Mouse (Mus musculus): ENCODE measurements around the gene Morn3. TPM values are rescaled to one million over a fixed set of nuclear protein-coding genes. Genes with fewer than 3 reads are reported as not detected.
A peak's percentile ranks its signal among the peaks of the same experiment; 100 is the strongest.

The Morn3 gene
- polyA plus RNA-seq, 1 experiment from 2014 or later, result 5.3 TPM

GRCm38 (mm10) chr5:123060706-123061401 lies 14.0 kb upstream of the Morn3 start:
- H3K9me3 ChIP-seq (ENCODE audit: low read length), result no peaks in the 10 kb centered on the region
- H3K27ac ChIP-seq (ENCODE audit: low read length), result peak overlapping the region; percentile 60; the same call in 1 of the 2 replicates
- TF ChIP-seq EP300 (IDR thresholded peaks at IDR 0.05), result no peak
- no peak for TF ChIP-seq CTCF (IDR thresholded peaks at IDR 0.05)
- peak; percentile 44 for DNase-seq (ENCODE audit: low spot score)
- no peak overlapping the region for H3K4me3 ChIP-seq (ENCODE audit: low read depth, low read length)
- no peak for ATAC-seq
- H3K4me2 ChIP-seq (replicated peaks; ENCODE audit: low read depth, low read length), result peak overlapping the region; percentile 25
- 58% methylated on average over 9 of the region's 9 CpGs for WGBS
- H3K9ac ChIP-seq (replicated peaks; ENCODE audit: low read depth), result no peak overlapping the region
- H3K36me3 ChIP-seq (ENCODE audit: insufficient read depth, low read length), result no peaks in the 10 kb centered on the region
- peaks cover 4% of the 10 kb centered on the region; the same call in 1 of the 2 replicates for H3K4me1 ChIP-seq (ENCODE audit: insufficient read depth, low read depth, low read length)
- no peaks in the 10 kb centered on the region for H3K27me3 ChIP-seq (replicated peaks; ENCODE audit: insufficient read depth, low read length)

- no peak for TF ChIP-seq EP300 (IDR thresholded peaks at IDR 0.05)
- peak; percentile 76 for TF ChIP-seq CTCF (IDR thresholded peaks at IDR 0.05)
- DNase-seq (ENCODE audit: low spot score), result peak; percentile 84
- Histone ChIP-seq H3K36me3 (ENCODE audit: insufficient read depth, low read length) (no peaks in the 10 kb centered on the region), H3K4me3 (ENCODE audit: low read depth, low read length) (no peak overlapping the region), H3K9ac (replicated peaks; ENCODE audit: low read depth) (no peak overlapping the region), H3K27ac (ENCODE audit: low read length) (peak overlapping the region; percentile 60), H3K9me3 (ENCODE audit: low read length) (no peaks in the 10 kb centered on the region), H3K27me3 (replicated peaks; ENCODE audit: insufficient read depth, low read length) (no peaks in the 10 kb centered on the region), H3K4me2 (replicated peaks; ENCODE audit: low read depth, low read length) (peak overlapping the region; percentile 25; the same call in 1 of the 2 replicates), H3K4me1 (ENCODE audit: insufficient read depth, low read depth, low read length) (peaks cover 4% of the 10 kb centered on the region; the same call in 1 of the 2 replicates)
- peak; percentile 37; the same call in 1 of the 2 replicates for ATAC-seq
- 10% methylated on average over 14 of the region's 14 CpGs for WGBS
Observed at GRCm38 (mm10) chr5:123059757-123060520, 13.1 kb upstream of the Morn3 start.

DNA sequence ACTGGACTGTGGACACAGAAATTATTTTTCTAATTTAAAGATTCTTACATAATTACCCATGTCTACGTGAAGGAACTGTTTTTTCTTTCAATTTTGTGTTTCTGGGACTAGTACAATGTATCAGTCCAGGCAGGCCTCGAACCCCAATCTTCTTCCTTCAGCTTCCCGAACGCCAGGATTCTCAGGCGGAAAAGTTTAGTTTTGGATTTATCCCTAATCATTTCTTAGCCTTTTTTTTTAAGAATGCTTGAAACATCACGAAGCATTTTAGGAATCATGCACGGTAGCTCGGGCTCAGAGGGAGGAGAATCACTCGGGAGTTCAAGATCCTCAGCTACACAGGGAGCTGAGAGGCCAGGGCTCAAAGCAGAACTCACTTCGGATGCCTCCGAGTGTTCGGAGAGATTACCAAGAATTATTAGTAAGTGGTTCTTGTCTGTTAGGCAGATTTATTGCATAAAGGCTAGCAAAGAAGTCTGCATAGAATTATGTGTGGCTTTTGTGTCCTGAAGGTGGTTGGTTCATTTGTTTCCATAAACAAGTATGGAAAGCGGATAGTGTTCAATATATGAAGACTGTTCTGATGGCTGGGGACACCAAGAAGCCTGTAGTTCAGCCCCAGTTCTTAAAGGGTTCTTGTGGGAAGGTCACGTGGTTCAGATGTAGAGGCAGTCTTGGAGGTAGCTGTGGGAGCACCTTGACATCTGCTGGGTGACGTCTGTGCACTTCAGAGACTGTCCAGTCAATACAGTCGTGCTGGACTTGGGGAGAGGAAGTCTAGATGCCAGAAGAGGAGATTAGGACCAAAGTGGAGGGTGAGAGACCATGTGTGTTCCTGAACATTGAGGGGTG lies 11.7 kb upstream of the Morn3 start:
- WGBS, result 31% methylated on average over 16 of the region's 16 CpGs
- Histone ChIP-seq H3K4me2 (replicated peaks; ENCODE audit: low read depth, low read length) (peak overlapping the region; percentile 40), H3K4me3 (ENCODE audit: low read depth, low read length) (peak overlapping the region; percentile 36), H3K9ac (replicated peaks; ENCODE audit: low read depth) (no peak overlapping the region), H3K36me3 (ENCODE audit: insufficient read depth, low read length) (no peaks in the 10 kb centered on the region), H3K27ac (ENCODE audit: low read length) (peak overlapping the region; percentile 63), H3K27me3 (replicated peaks; ENCODE audit: insufficient read depth, low read length) (no peaks in the 10 kb centered on the region), H3K9me3 (ENCODE audit: low read length) (no peaks in the 10 kb centered on the region), H3K4me1 (ENCODE audit: insufficient read depth, low read depth, low read length) (peaks cover 4% of the 10 kb centered on the region; the same call in 1 of the 2 replicates)
- TF ChIP-seq CTCF (IDR thresholded peaks at IDR 0.05) (no peak), EP300 (IDR thresholded peaks at IDR 0.05) (no peak)
- DNase-seq (ENCODE audit: low spot score), result no peak
- ATAC-seq, result no peak

- Histone ChIP-seq H3K27me3 (replicated peaks; ENCODE audit: insufficient read depth, low read length) (no peaks in the 10 kb centered on the region), H3K4me2 (replicated peaks; ENCODE audit: low read depth, low read length) (peak overlapping the region; percentile 40), H3K36me3 (ENCODE audit: insufficient read depth, low read length) (no peaks in the 10 kb centered on the region), H3K27ac (ENCODE audit: low read length) (peak overlapping the region; percentile 63), H3K4me1 (ENCODE audit: insufficient read depth, low read depth, low read length) (peaks cover 4% of the 10 kb centered on the region; the same call in 1 of the 2 replicates), H3K9ac (replicated peaks; ENCODE audit: low read depth) (no peak overlapping the region), H3K4me3 (ENCODE audit: low read depth, low read length) (peak overlapping the region; percentile 36), H3K9me3 (ENCODE audit: low read length) (no peaks in the 10 kb centered on the region)
- 7% methylated on average over 48 of the region's 48 CpGs for WGBS
- peak; percentile 97 for ATAC-seq
- TF ChIP-seq CTCF (IDR thresholded peaks at IDR 0.05), result peak; percentile 72
- peak; percentile 28; the same call in 1 of the 2 replicates for TF ChIP-seq EP300 (IDR thresholded peaks at IDR 0.05)
- DNase-seq (ENCODE audit: low spot score), result peak; percentile 100
Observed at GRCm38 (mm10) chr5:123057366-123058250, 10.8 kb upstream of the Morn3 start.

- TF ChIP-seq CTCF (IDR thresholded peaks at IDR 0.05) (peak; percentile 27), EP300 (IDR thresholded peaks at IDR 0.05) (no peak)
- no peak overlapping the region for H3K4me3 ChIP-seq (ENCODE audit: low read depth, low read length)
- H3K27ac ChIP-seq (ENCODE audit: low read length), result no peak overlapping the region
- no peaks in the 10 kb centered on the region for H3K36me3 ChIP-seq (ENCODE audit: insufficient read depth, low read length)
- WGBS, result 81% methylated on average over 5 of the region's 5 CpGs
- no peaks in the 10 kb centered on the region for H3K27me3 ChIP-seq (replicated peaks; ENCODE audit: insufficient read depth, low read length)
- no peak overlapping the region for H3K9ac ChIP-seq (replicated peaks; ENCODE audit: low read depth)
- DNase-seq (ENCODE audit: low spot score), result no peak
- no peaks in the 10 kb centered on the region for H3K4me1 ChIP-seq (ENCODE audit: insufficient read depth, low read depth, low read length)
- H3K9me3 ChIP-seq (ENCODE audit: low read length), result no peaks in the 10 kb centered on the region
- ATAC-seq, result no peak
- H3K4me2 ChIP-seq (replicated peaks; ENCODE audit: low read depth, low read length), result no peak overlapping the region
Observed at GRCm38 (mm10) chr5:123051736-123052135, 4.9 kb upstream of the Morn3 start.

Data from lung, postnatal 0 days (tissue).